Mouse (Mus musculus) ES-Bruce4 (cell line): Measurements from ENCODE around the gene Fbxo21. TPM values are rescaled to one million over a fixed set of nuclear protein-coding genes. Genes with fewer than 3 reads are reported as not detected.

ENCODE experiments used
- H3K27ac ChIP-seq: 2 replicates; pipeline ENCODE4 v1.5.1; 2012; ENCODE audit warnings: low read length, inconsistent platforms; ENCODE audit not compliant: insufficient read depth
- H3K27me3 ChIP-seq: 2 replicates; pipeline ENCODE4 v1.6.1; 2012; ENCODE audit warnings: mild to moderate bottlenecking, low read length, inconsistent platforms; ENCODE audit not compliant: control insufficient read depth, poor library complexity, insufficient read depth, severe bottlenecking
- H3K36me3 ChIP-seq: 2 replicates; pipeline ENCODE4 v1.6.1; 2012; ENCODE audit warnings: inconsistent platforms, mild to moderate bottlenecking, low read length, moderate library complexity; ENCODE audit not compliant: control insufficient read depth, poor library complexity, insufficient read depth, severe bottlenecking
- H3K4me1 ChIP-seq: one replicate; pipeline ENCODE4 v1.8.1; 2011; ENCODE audit warnings: low read length; ENCODE audit not compliant: control insufficient read depth, insufficient read depth
- H3K4me3 ChIP-seq: 2 replicates; pipeline ENCODE4 v1.5.1; 2011; ENCODE audit warnings: low read depth, mild to moderate bottlenecking, low read length
- H3K9ac ChIP-seq: 2 replicates; pipeline ENCODE4 v1.6.1; 2012; ENCODE audit warnings: low read depth, mild to moderate bottlenecking, inconsistent platforms; ENCODE audit not compliant: poor library complexity, severe bottlenecking
- H3K9me3 ChIP-seq: replicated peaks from 2 replicates; pipeline ENCODE4 v1.6.1; 2012; ENCODE audit warnings: mild to moderate bottlenecking, low read length, inconsistent platforms; ENCODE audit not compliant: control insufficient read depth, poor library complexity, insufficient read depth, severe bottlenecking
- CTCF ChIP-seq: IDR thresholded peaks from one replicate; pipeline ENCODE4 v1.8.1; 2011; ENCODE audit warnings: low read depth, low read length
- EP300 ChIP-seq: IDR thresholded peaks from 2 replicates; pipeline ENCODE4 v1.6.1; 2011; ENCODE audit warnings: low read depth, low read length; ENCODE audit not compliant: insufficient read depth
- POLR2A ChIP-seq: IDR thresholded peaks from one replicate; pipeline ENCODE4 v1.8.1; 2011; ENCODE audit warnings: low read length; ENCODE audit not compliant: insufficient read depth
- polyA plus RNA-seq: library from polyadenylated mRNA; stranded (reverse); fragments of >200 nt; gene quantifications from 2 replicates; pipeline ENCODE4 v1.2.4, GENCODE M21; 2011; ENCODE audit warnings: low read depth; ENCODE audit not compliant: missing spikeins, insufficient read depth, insufficient read length

Gene Fbxo21
- polyA plus RNA-seq, 1 experiment = 60.1 TPM

GRCm38 (mm10) chr5:117987891-117988290 lies 11.4 kb downstream of the Fbxo21 start:
- no peak overlapping the region for H3K4me3 ChIP-seq
- peaks cover 28% of the 10 kb centered on the region for H3K36me3 ChIP-seq
- TF ChIP-seq EP300 = no peak
- no peak for TF ChIP-seq CTCF
- TF ChIP-seq POLR2A = no peak
- H3K27me3 ChIP-seq = no peaks in the 10 kb centered on the region
- H3K4me1 ChIP-seq = no peaks in the 10 kb centered on the region
- no peak overlapping the region for H3K27ac ChIP-seq
- no peaks in the 10 kb centered on the region for H3K9me3 ChIP-seq
- no peak overlapping the region for H3K9ac ChIP-seq

- Histone ChIP-seq H3K36me3 (peaks cover 25% of the 10 kb centered on the region), H3K9me3 (no peaks in the 10 kb centered on the region), H3K9ac (no peak overlapping the region), H3K27me3 (no peaks in the 10 kb centered on the region), H3K4me1 (no peaks in the 10 kb centered on the region), H3K4me3 (no peak overlapping the region), H3K27ac (no peak overlapping the region)
- TF ChIP-seq EP300 = no peak
- no peak for TF ChIP-seq POLR2A
- TF ChIP-seq CTCF = no peak
Observed at GRCm38 (mm10) chr5:117988367-117988766, 11.8 kb downstream of the Fbxo21 start.

GRCm38 (mm10) chr5:117989773-117990172 lies 13.2 kb downstream of the Fbxo21 start:
- peaks cover 29% of the 10 kb centered on the region for H3K36me3 ChIP-seq
- no peak for TF ChIP-seq EP300

GRCm38 (mm10) chr5:117990957-117991356 lies 14.4 kb downstream of the Fbxo21 start:
- Histone ChIP-seq H3K4me1 (no peaks in the 10 kb centered on the region), H3K27ac (no peak overlapping the region), H3K27me3 (no peaks in the 10 kb centered on the region), H3K36me3 (peaks cover 36% of the 10 kb centered on the region), H3K4me3 (no peak overlapping the region), H3K9me3 (no peaks in the 10 kb centered on the region), H3K9ac (no peak overlapping the region)
- TF ChIP-seq POLR2A (no peak), EP300 (no peak)

More at GRCm38 (mm10) chr5:117989773-117990172, 13.2 kb downstream of the Fbxo21 start:
- H3K9me3 ChIP-seq = no peaks in the 10 kb centered on the region
- H3K27ac ChIP-seq = no peak overlapping the region
- H3K4me3 ChIP-seq = no peak overlapping the region
- no peak overlapping the region for H3K9ac ChIP-seq
- no peaks in the 10 kb centered on the region for H3K27me3 ChIP-seq
- no peaks in the 10 kb centered on the region for H3K4me1 ChIP-seq

GRCm38 (mm10) chr5:117993550-117993949 lies 17.0 kb downstream of the Fbxo21 start:
- no peak overlapping the region for H3K9ac ChIP-seq
- no peaks in the 10 kb centered on the region for H3K9me3 ChIP-seq
- TF ChIP-seq POLR2A (no peak), CTCF (no peak), EP300 (no peak)
- H3K36me3 ChIP-seq = peaks cover 29% of the 10 kb centered on the region
- H3K4me3 ChIP-seq = no peak overlapping the region
- H3K27ac ChIP-seq = no peak overlapping the region
- H3K4me1 ChIP-seq = no peaks in the 10 kb centered on the region
- no peaks in the 10 kb centered on the region for H3K27me3 ChIP-seq

- H3K4me1 ChIP-seq = no peaks in the 10 kb centered on the region
- no peaks in the 10 kb centered on the region for H3K27me3 ChIP-seq
- H3K9ac ChIP-seq = no peak overlapping the region
- peaks cover 28% of the 10 kb centered on the region for H3K36me3 ChIP-seq
- no peaks in the 10 kb centered on the region for H3K9me3 ChIP-seq
- H3K27ac ChIP-seq = no peak overlapping the region
- TF ChIP-seq POLR2A (no peak), CTCF (no peak), EP300 (no peak)
- H3K4me3 ChIP-seq = no peak overlapping the region
Observed at GRCm38 (mm10) chr5:117995372-117995901, 18.9 kb downstream of the Fbxo21 start.
